Mouse (Mus musculus) midbrain, embryonic 12.5 days (tissue): ENCODE data around the gene Upp2. TPM values are rescaled to one million over a fixed set of nuclear protein-coding genes. Genes with fewer than 3 reads are reported as not detected.

Experiments used
- ATAC-seq: fragments of 200-750 bp; cut with Nextera tagmentation; 2 replicates; pipeline ENCODE4 v1.8.0; 2017; ENCODE audit warnings: low read depth, moderate TSS enrichment, moderate library complexity; ENCODE audit not compliant: low FRiP score
- H3K27ac ChIP-seq: fragments of 300-500 bp; sonication (generic); replicated peaks from 2 replicates; pipeline ENCODE4 v1.5.1; 2016; ENCODE audit warnings: mild to moderate bottlenecking
- H3K27me3 ChIP-seq: fragments of 300-500 bp; sonication (generic); 2 replicates; pipeline ENCODE4 v1.6.1; 2016; ENCODE audit warnings: mild to moderate bottlenecking
- H3K36me3 ChIP-seq: fragments of 300-500 bp; sonication (generic); 2 replicates; pipeline ENCODE4 v1.6.1; 2016
- H3K4me1 ChIP-seq: fragments of 300-500 bp; sonication (generic); 2 replicates; pipeline ENCODE4 v1.6.1; 2016
- H3K4me2 ChIP-seq: fragments of 300-500 bp; sonication (generic); replicated peaks from 2 replicates; pipeline ENCODE4 v1.6.1; 2016; ENCODE audit warnings: mild to moderate bottlenecking, moderate library complexity
- H3K4me3 ChIP-seq: fragments of 300-500 bp; sonication (generic); 2 replicates; pipeline ENCODE4 v1.5.1; 2016; ENCODE audit warnings: mild to moderate bottlenecking
- H3K9ac ChIP-seq: fragments of 300-500 bp; sonication (generic); replicated peaks from 2 replicates; pipeline ENCODE4 v1.6.1; 2016; ENCODE audit warnings: mild to moderate bottlenecking, moderate library complexity
- H3K9me3 ChIP-seq: fragments of 300-500 bp; sonication (generic); 2 replicates; pipeline ENCODE4 v1.6.1; 2016; ENCODE audit warnings: mild to moderate bottlenecking
- WGBS: fragments of 180-500 bp; shearing (Covaris S2); methylation state at CpG from one replicate; pipeline ENCODE4 v1.1.7; 2016; 5-methylcytosine and 5-hydroxymethylcytosine counted together
- polyA plus RNA-seq: library from polyadenylated mRNA; unstranded; fragments of >200 nt; fragmentation: Nextera tagmentation; extraction: Ambion mirVana; gene quantifications from 2 replicates; pipeline ENCODE4 v1.2.1, GENCODE M21; 2016

Gene Upp2
- polyA plus RNA-seq, 1 experiment from 2014 or later: 8.1 TPM

DNA sequence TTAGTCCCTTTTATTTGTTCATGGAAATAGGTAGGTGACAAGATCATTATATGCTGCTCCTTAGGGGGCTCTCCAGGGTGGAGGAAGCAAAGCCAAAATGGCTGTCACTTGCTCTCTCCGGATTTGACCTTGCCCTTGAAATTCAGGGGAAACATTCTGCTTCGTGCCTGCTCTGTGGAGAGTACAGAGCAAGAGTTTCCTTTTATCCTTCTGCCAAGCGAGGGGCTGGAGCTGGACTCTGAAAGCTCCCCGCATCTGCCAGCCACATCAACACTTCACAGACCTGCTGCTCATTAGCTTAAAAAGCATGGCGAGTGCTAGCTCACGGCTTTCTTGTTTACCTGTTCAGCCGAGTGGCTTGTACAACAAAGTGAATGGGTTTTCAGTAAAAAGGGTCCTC lies 220.3 kb downstream of the Upp2 start:
- Histone ChIP-seq H3K27ac (no peak overlapping the region), H3K4me1 (0 out of 2 replicates have a peak, but pooled peaks cover 8% of the 10 kb centered on the region), H3K9me3 (no peaks in the 10 kb centered on the region), H3K27me3 (no peaks in the 10 kb centered on the region), H3K4me3 (no peak overlapping the region), H3K36me3 (no peaks in the 10 kb centered on the region), H3K9ac (no peak overlapping the region), H3K4me2 (no peak overlapping the region)
- no peak for ATAC-seq
- 56% methylated on average over 7 of the region's 7 CpGs for WGBS

DNA sequence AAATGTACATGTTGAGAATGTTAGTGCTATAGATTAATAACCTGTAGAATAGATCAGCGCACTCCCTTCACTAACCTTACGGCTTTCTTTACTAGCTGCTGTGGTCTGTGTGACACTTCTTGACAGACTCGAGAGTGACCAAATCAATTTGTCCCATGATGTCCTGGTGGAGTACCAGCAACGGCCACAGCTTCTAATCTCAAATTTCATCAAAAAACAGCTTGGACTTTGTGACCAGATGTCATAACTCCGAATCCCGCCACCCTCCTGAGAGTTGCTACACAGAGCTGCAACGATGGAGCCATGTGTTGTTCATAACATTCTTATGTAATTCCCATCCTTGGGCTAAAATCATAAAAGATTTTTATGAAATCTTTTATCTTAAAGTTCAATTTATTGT lies 222.8 kb downstream of the Upp2 start:
- no peak for ATAC-seq
- Histone ChIP-seq H3K9ac (no peak overlapping the region), H3K4me2 (no peak overlapping the region), H3K4me3 (no peak overlapping the region), H3K27me3 (no peaks in the 10 kb centered on the region), H3K36me3 (no peaks in the 10 kb centered on the region), H3K27ac (no peak overlapping the region), H3K9me3 (no peaks in the 10 kb centered on the region), H3K4me1 (0 out of 2 replicates have a peak, but pooled peaks cover 8% of the 10 kb centered on the region)
- WGBS: 91% methylated on average over 7 of the region's 7 CpGs

DNA sequence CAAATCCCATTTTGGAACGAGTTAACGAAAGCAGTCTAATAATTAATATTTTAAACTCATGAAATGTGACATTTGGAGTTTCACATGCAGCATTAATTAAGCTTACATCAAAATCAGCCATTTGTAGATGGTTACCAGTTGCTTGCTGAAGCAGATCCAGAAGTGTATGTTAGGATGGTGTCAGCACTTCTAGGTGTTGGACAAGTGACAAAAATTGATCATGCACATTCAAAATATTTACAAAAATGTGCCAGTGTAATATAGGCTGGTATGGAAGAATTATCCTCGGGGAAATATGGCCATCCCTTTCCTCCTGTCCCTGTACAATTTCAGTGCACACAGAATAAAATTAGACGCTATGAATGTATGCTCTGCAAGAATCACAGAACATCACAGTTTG lies 223.3 kb downstream of the Upp2 start:
- ATAC-seq: no peak
- Histone ChIP-seq H3K27ac (no peak overlapping the region), H3K4me2 (no peak overlapping the region), H3K27me3 (no peaks in the 10 kb centered on the region), H3K9ac (no peak overlapping the region), H3K4me3 (no peak overlapping the region), H3K9me3 (no peaks in the 10 kb centered on the region), H3K36me3 (no peaks in the 10 kb centered on the region), H3K4me1 (0 out of 2 replicates have a peak, but pooled peaks cover 8% of the 10 kb centered on the region)
- WGBS: 90% methylated on average over 4 of the region's 4 CpGs

DNA sequence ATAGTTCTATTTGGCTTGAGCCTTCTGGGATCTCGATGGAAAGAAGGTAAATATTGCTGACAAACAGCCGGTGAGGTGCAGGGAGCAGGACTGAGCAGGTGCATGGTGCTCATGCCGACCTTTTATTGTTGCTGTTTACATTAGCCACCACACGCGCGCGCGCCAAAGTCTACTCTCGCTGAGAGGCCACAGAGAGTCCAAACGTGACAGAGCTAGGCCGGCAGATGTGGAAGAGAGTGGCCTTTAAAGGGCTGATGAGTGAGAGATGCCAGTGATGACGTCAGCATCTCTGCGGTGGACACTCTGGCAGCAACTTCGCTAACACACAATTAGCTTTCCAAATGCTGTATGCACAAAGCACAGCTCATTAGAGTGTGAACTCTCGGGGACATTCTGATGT lies 227.4 kb downstream of the Upp2 start:
- H3K9ac ChIP-seq: no peak overlapping the region
- H3K4me1 ChIP-seq: peaks cover 5% of the 10 kb centered on the region; the same call in 1 of the 2 replicates
- no peaks in the 10 kb centered on the region for H3K36me3 ChIP-seq
- H3K9me3 ChIP-seq: no peaks in the 10 kb centered on the region
- 84% methylated on average over 15 of the region's 15 CpGs for WGBS
- no peak overlapping the region for H3K27ac ChIP-seq
- no peak overlapping the region for H3K4me2 ChIP-seq
- no peak for ATAC-seq
- H3K4me3 ChIP-seq: no peak overlapping the region
- no peaks in the 10 kb centered on the region for H3K27me3 ChIP-seq

DNA sequence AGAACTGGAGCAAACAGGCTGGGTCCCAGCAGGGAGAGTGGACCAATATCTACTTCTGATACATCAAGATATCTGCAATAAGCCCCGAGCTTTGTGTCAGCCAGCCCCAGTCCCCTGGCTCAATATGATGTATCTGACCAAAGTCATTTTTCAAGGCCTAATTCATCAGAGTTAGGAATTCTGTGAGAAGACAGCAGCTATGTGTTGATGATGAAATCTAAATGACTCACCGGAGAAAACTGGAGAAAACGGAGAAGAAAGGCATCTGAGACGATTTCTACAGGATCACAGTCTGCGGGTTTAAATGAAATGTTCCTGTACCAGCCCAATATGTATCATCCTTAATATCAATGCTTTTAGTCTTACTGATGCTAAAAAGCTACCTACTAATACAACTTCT lies 228.3 kb downstream of the Upp2 start:
- H3K27ac ChIP-seq: no peak overlapping the region
- no peak overlapping the region for H3K4me3 ChIP-seq
- no peak for ATAC-seq
- 96% methylated on average over 5 of the region's 5 CpGs for WGBS
- H3K36me3 ChIP-seq: no peaks in the 10 kb centered on the region
- no peaks in the 10 kb centered on the region for H3K9me3 ChIP-seq
- H3K27me3 ChIP-seq: no peaks in the 10 kb centered on the region
- H3K4me1 ChIP-seq: peaks cover 5% of the 10 kb centered on the region; the same call in 1 of the 2 replicates
- H3K4me2 ChIP-seq: no peak overlapping the region
- no peak overlapping the region for H3K9ac ChIP-seq

DNA sequence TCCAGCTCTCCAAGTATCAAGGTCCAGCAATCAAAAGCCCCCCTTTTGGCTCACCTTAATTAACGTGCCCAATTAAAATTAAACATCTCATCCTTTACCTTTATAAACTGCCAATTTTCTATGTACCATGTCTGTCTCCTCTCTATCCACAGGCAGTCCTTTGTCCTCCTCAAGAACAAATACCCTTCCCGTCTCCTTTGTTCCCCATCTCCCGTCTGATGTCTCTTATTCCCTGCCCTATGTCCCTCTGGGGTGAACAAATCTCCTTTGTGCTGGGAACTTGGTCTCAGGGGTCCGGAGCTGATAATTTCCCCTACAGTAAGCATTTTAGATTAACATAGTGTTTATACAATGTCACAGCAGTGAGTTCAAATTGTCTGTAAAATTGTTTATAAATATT lies 230.4 kb downstream of the Upp2 start:
- ATAC-seq: no peak
- 27% methylated on average over 4 of the region's 4 CpGs for WGBS
- Histone ChIP-seq H3K9me3 (no peaks in the 10 kb centered on the region), H3K4me2 (no peak overlapping the region), H3K4me3 (no peak overlapping the region), H3K9ac (no peak overlapping the region), H3K36me3 (no peaks in the 10 kb centered on the region), H3K4me1 (peaks cover 5% of the 10 kb centered on the region; the same call in 1 of the 2 replicates), H3K27ac (no peak overlapping the region), H3K27me3 (no peaks in the 10 kb centered on the region)

DNA sequence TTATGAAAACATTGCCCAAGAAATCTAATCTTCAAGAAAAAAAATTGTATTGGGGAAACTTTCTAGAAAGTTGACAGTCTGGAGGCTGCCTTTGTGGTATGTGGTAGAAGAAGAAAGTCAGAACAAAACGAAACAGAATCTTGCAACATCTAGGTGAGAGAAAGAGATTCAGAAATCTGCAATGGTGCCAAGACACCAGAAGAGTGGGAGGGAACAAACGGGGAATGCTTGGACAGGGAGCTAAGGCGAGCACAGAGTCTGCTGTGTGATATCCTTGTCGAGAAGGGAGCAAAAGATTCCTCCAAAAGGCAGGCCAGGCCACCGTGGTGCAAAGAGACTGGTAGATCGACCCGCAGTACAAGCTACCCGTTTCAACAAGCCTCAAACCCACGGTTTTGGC lies 232.0 kb downstream of the Upp2 start:
- Histone ChIP-seq H3K27ac (no peak overlapping the region), H3K9ac (no peak overlapping the region), H3K4me2 (no peak overlapping the region), H3K27me3 (no peaks in the 10 kb centered on the region), H3K9me3 (no peaks in the 10 kb centered on the region), H3K36me3 (no peaks in the 10 kb centered on the region), H3K4me1 (peaks cover 5% of the 10 kb centered on the region; the same call in 1 of the 2 replicates), H3K4me3 (no peak overlapping the region)
- no peak for ATAC-seq
- 88% methylated on average over 9 of the region's 9 CpGs for WGBS

DNA sequence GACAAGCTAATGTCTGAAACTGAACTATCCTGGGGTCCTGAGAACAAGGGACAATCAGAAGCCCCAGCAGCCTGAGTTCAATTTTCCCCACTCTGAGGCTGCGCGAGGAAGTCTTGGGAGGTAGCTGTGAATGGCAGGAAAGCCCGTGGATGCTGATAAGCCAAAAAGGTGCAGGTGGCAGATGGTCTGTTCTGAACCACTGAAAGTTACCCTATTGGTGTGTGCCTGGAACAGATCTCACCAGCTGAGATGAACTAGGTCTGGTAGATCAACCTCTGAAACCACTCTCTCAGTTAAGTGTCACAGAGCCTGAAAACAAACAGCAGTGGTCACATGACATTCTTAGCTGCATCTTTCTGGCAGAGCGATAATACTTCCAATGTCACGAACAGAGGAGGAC lies 232.5 kb downstream of the Upp2 start:
- no peak for ATAC-seq

DNA sequence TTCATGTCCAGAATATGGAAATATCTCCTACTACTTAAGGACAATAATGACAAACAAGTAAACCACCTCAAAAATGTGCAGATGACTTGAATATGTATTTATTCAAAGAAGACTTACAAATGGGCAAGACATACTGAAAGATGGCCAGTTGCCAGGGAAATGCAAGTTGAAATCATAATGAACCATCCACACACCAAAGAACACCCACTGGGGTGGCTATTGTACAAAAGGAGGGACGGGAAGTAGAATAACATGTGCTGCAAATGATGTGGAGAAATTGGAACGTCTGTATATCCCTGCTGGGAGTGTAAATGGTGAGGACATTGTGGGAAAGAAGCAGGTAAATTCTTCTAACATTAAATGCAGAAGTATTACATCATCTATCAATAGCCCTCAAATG lies 245.8 kb downstream of the Upp2 start:
- no peaks in the 10 kb centered on the region for H3K9me3 ChIP-seq
- no peaks in the 10 kb centered on the region for H3K27me3 ChIP-seq
- 53% methylated on average over 2 of the region's 2 CpGs for WGBS
- no peak overlapping the region for H3K9ac ChIP-seq
- H3K4me2 ChIP-seq: no peak overlapping the region
- ATAC-seq: no peak
- H3K27ac ChIP-seq: no peak overlapping the region
- no peaks in the 10 kb centered on the region for H3K4me1 ChIP-seq
- H3K4me3 ChIP-seq: no peak overlapping the region
- H3K36me3 ChIP-seq: no peaks in the 10 kb centered on the region

More for the DNA sequence above, 232.5 kb downstream of the Upp2 start:
- WGBS: 91% methylated on average over 5 of the region's 5 CpGs
- Histone ChIP-seq H3K4me2 (no peak overlapping the region), H3K4me1 (peaks cover 5% of the 10 kb centered on the region; the same call in 1 of the 2 replicates), H3K9ac (no peak overlapping the region), H3K27me3 (no peaks in the 10 kb centered on the region), H3K4me3 (no peak overlapping the region), H3K9me3 (no peaks in the 10 kb centered on the region), H3K27ac (no peak overlapping the region), H3K36me3 (no peaks in the 10 kb centered on the region)

DNA sequence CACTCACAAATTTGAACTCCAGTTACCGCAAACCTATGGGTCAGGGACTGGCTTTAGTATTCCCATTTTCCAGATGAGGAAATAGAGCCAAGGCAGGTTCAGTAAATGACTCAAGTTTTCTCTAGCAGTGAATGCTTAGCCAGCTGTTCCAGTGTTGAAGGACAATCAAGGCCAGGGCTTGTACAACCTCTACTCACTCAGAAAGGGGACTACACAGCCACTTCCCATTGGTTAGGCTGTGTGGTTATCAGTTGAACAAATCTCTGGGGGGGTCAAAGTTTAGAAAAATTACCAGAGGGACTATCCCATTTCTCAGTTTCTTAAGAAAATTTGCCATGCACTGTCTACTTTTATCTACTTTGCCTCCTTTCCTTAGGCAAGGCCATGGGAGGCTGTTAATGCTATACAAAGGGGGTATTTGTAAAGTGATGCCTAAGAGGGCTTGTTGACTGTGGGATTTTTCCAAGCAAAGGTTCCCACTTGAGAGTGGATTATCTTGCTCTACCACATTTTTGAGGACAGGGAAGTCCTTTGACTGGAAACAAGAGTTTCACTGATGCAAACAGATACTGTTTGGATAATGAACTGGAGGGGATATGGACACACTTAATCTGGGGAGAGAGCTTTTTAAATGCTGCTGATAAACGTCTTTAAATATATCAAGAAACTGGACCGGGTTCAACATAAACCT lies 262.0 kb downstream of the Upp2 start:
- Histone ChIP-seq H3K27ac (no peak overlapping the region), H3K4me3 (no peak overlapping the region), H3K36me3 (no peaks in the 10 kb centered on the region), H3K9me3 (no peaks in the 10 kb centered on the region), H3K4me1 (no peaks in the 10 kb centered on the region), H3K27me3 (no peaks in the 10 kb centered on the region), H3K4me2 (no peak overlapping the region), H3K9ac (no peak overlapping the region)
- no peak for ATAC-seq
- WGBS: 73% methylated on average over 3 of the region's 3 CpGs

DNA sequence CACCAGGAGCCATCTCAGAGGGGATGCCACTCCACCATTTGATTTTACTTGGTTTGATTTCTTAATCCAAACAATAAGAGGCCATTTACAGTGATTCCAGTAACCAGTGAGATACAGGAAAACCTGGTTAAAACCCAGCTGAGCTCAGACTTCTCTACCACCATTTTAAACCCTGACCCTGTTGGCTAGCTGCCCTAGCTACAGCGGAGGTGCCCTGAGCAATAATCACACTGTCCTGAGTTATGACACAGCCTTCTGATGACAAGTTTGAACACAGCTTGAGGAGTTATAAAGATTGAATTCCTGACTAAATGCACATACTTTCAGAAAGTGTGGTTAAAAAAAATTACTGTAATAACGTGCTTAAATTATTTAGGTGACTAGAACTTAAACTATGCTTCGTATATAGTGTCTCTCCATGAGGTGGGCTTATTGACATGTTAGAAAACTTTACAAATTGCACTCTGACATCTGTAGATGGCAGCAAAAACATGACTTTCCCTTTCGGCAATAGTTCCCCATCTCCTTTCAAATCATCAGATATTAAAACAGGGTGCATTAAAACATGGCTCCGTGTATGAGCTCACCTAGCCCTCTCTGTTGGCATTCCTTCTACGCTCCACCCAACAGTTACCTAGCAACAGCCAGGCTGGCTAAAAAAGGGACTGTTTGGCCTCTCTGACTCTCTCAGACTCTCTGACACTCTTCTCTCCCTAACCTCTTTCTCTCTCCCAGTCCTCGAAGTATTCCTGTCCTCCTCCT lies 263.1 kb downstream of the Upp2 start:
- Histone ChIP-seq H3K27me3 (no peaks in the 10 kb centered on the region), H3K9me3 (no peaks in the 10 kb centered on the region), H3K4me1 (no peaks in the 10 kb centered on the region), H3K4me2 (no peak overlapping the region), H3K4me3 (no peak overlapping the region), H3K27ac (no peak overlapping the region), H3K9ac (no peak overlapping the region), H3K36me3 (no peaks in the 10 kb centered on the region)
- no peak for ATAC-seq
- 64% methylated on average over 7 of the region's 7 CpGs for WGBS

DNA sequence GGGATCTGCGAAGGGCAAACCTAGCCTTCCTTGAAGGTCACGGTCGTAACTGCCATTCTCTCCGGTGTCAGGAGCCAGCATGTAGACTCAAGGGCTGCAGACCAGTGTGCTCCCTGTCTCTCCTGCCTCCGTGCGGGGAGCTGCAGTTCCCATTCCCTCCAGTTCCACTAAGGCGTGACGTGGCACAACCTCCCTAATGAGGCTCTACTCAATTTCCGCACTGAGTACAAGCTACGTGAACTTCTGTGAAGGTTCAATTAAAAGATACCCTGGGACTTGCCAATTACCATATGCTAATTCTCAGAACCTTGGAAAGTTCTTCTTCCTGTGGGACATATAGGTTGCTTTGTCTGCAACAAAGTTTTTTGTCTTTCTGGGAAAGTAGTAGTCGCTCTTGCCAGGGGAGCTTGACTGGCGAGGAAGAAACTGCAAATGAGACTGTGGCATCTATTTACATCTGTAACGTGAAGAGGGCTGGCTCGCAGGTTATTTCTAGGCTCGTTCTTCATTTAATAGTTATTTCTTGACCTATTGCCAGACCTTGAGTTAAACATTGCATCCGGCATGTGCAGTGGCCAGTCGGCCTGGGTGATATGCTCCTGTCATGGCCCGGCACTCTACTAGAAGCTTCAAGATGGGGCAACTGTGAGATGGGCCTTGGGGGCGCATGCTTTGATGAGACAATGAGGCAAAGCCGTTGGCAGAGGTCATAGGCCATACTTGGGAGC lies 265.3 kb downstream of the Upp2 start:
- H3K36me3 ChIP-seq: no peaks in the 10 kb centered on the region
- 0 out of 2 replicates have a peak, but pooled peaks cover 2% of the 10 kb centered on the region for H3K4me1 ChIP-seq
- H3K4me2 ChIP-seq: no peak overlapping the region
- WGBS: 94% methylated on average over 20 of the region's 20 CpGs
- H3K9ac ChIP-seq: no peak overlapping the region
- H3K27ac ChIP-seq: no peak overlapping the region
- H3K9me3 ChIP-seq: no peaks in the 10 kb centered on the region
- no peak for ATAC-seq
- H3K4me3 ChIP-seq: no peak overlapping the region
- H3K27me3 ChIP-seq: no peaks in the 10 kb centered on the region
